Comparison of ENCODE assay signal across 8 mouse cellular contexts in the genomic region with DNA sequence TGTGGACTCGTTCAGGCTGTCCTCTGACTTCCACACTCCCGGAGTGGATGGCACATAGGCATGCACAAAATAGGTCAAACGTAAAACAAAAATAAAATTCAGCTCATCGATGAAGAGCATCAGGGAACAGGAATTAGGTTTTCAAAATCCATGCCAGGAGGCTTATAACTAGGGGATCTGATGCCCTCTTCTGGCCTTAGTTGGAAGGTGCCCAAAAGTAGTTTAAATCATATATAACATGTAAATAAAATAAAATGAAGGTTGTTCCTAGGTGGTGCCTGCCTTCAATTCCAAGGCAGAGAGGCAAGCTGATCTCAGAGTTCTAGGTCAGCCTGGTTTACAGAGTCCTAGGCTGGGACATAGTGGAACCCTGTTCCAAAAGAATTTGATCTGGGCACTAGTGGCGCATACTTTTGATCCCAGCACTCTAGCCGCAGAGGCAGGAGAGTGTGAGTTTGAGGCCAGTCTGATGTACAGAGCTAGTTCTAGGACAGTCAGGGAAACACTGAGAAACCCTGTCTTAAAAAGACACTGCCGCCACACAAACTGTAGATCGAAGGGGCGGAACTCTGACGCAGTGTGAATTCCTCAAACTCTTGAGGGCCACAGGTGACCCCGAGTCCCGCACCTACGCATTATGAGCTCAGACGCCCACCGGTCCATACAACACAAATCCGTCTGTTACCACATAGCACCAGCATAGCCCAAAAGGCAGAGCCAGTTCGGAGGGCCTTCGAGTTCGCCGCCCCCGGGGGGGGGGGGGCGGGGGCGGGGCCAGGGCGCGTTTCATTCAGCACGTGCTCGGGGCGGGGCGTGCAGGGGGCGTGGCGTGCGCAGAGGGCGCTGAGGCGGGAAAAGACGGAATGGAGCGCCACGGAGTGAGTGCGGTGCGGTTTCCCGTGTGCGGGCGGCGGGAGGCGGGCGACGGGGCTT. TPM values are rescaled to one million over a fixed set of nuclear protein-coding genes. Genes with fewer than 3 reads are reported as not detected.
DNase-seq lines count a peak whose midpoint lies in the region; ATAC-seq lines count a peak whose summit lies in the region.

A gene (plus strand): TSS at position 736 of the 933 bp plus-strand sequence.

- H3K4me3 ChIP-seq in intestine, embryonic 15.5 days (replicated peaks), result peak within 1 kb of the TSS; percentile 48
- H3K4me3 ChIP-seq in limb, embryonic 12.5 days (replicated peaks), result peak within 1 kb of the TSS; percentile 49
- H3K4me3 ChIP-seq in midbrain, embryonic 12.5 days, result peak within 1 kb of the TSS; percentile 40

- intact Hi-C loops in gastrocnemius, postnatal 36 days (cut with DNase I), result no loop called here

- DNase-seq in layer of hippocampus, adult 18-20 months (ENCODE audit: low spot score in 2 of 2), result peak in 1 of 2 experiments; percentile 37
- DNase-seq in layer of hippocampus, adult 9-11 months, result no peak
- peak; percentile 58 to 71 for DNase-seq in gastrocnemius, postnatal 36 days
- peak; percentile 78 to 88 for DNase-seq in spleen, adult 18-20 months

- 11% methylated on average over 46 of the region's 46 CpGs for whole genome bisulfite sequencing in intestine, embryonic 15.5 days
- WGBS in limb, embryonic 12.5 days, result 15% methylated on average over 46 of the region's 46 CpGs
- WGBS in midbrain, embryonic 12.5 days, result 17% methylated on average over 44 of the region's 46 CpGs

- peak within 1 kb of the TSS; percentile 99 for H3K4me2 ChIP-seq in intestine, embryonic 15.5 days (replicated peaks)
- peak within 1 kb of the TSS; percentile 83 for H3K4me2 ChIP-seq in limb, embryonic 12.5 days
- H3K4me2 ChIP-seq in midbrain, embryonic 12.5 days (replicated peaks), result peak within 1 kb of the TSS; percentile 73

- no peaks in the 10 kb centered on the region for H3K27me3 ChIP-seq in intestine, embryonic 15.5 days (replicated peaks)
- peaks cover 13% of the 10 kb centered on the region for H3K27me3 ChIP-seq in limb, embryonic 12.5 days
- peaks cover 14% of the 10 kb centered on the region for H3K27me3 ChIP-seq in midbrain, embryonic 12.5 days

- peak within 1 kb of the TSS; percentile 52 for H3K9ac ChIP-seq in intestine, embryonic 15.5 days
- H3K9ac ChIP-seq in limb, embryonic 12.5 days (replicated peaks), result peak within 1 kb of the TSS; percentile 63
- H3K9ac ChIP-seq in midbrain, embryonic 12.5 days (replicated peaks), result peak within 1 kb of the TSS; percentile 53

- H3K9me3 ChIP-seq in intestine, embryonic 15.5 days, result no peaks in the 10 kb centered on the region
- no peaks in the 10 kb centered on the region for H3K9me3 ChIP-seq in limb, embryonic 12.5 days
- no peaks in the 10 kb centered on the region for H3K9me3 ChIP-seq in midbrain, embryonic 12.5 days

- H3K27ac ChIP-seq in intestine, embryonic 15.5 days, result no peak within 1 kb of the TSS
- no peak within 1 kb of the TSS for H3K27ac ChIP-seq in limb, embryonic 12.5 days
- no peak within 1 kb of the TSS for H3K27ac ChIP-seq in midbrain, embryonic 12.5 days (replicated peaks)

- peaks cover 14% of the 10 kb centered on the region for H3K4me1 ChIP-seq in intestine, embryonic 15.5 days (replicated peaks)
- H3K4me1 ChIP-seq in limb, embryonic 12.5 days (replicated peaks), result peaks cover 13% of the 10 kb centered on the region
- peaks cover 13% of the 10 kb centered on the region for H3K4me1 ChIP-seq in midbrain, embryonic 12.5 days

- peak; percentile 70 for ATAC-seq in common myeloid progenitor, adult 5-6 weeks (replicated peaks; ENCODE audit: low read depth, poor library complexity, severe bottlenecking)
- ATAC-seq in intestine, embryonic 15.5 days, result peak; percentile 86
- peak; percentile 41 for ATAC-seq in limb, embryonic 12.5 days (ENCODE audit: insufficient number of reproducible peaks, insufficient read depth, low FRiP score, low TSS enrichment, low read depth)
- peak; percentile 56; the same call in 1 of the 2 replicates for ATAC-seq in midbrain, embryonic 12.5 days (ENCODE audit: low FRiP score, low read depth)

- H3K36me3 ChIP-seq in intestine, embryonic 15.5 days, result peaks cover 16% of the 10 kb centered on the region
- H3K36me3 ChIP-seq in limb, embryonic 12.5 days, result peaks cover 32% of the 10 kb centered on the region
- peaks cover 30% of the 10 kb centered on the region for H3K36me3 ChIP-seq in midbrain, embryonic 12.5 days

RNA-seq across cellular contexts. Expression of the gene that starts here (rescaled TPM):
- 10 to 100 TPM; 15.7 to 16.5 TPM for total RNA-seq in layer of hippocampus, adult 18-20 months (2021)
- 138 and 142 TPM in 2 replicates for total RNA-seq in common myeloid progenitor, adult 5-6 weeks (2017)
- 1 to 10 TPM in 1 of 2 experiments, under 1 TPM in 1; 0.71 to 1.4 TPM for total RNA-seq in gastrocnemius, postnatal 36 days (2021)
- 49.9 and 54.4 TPM in 2 replicates for polyA plus RNA-seq in intestine, embryonic 15.5 days (2015; fragmentation: Nextera tagmentation; extraction: Ambion mirVana)
- 86.5 and 88.8 TPM in 2 replicates for polyA plus RNA-seq in limb, embryonic 12.5 days (2016; fragmentation: Nextera tagmentation; extraction: Ambion mirVana)
- 42.1 and 44.9 TPM in 2 replicates for polyA plus RNA-seq in midbrain, embryonic 12.5 days (2016; fragmentation: Nextera tagmentation; extraction: Ambion mirVana)

Comparison
In these comparisons a context has a peak if more than half of its experiments do, and no peak if none do; other contexts are left out.
1. RNA of the gene that starts here (total RNA-seq): 138 to 142 TPM in common myeloid progenitor, adult 5-6 weeks and 15.7 to 16.5 TPM in layer of hippocampus, adult 18-20 months; 0.71 to 1.4 TPM in gastrocnemius, postnatal 36 days; every median in the first group is over 4 times any median in the second.
2. Peak in every context shown above with its lines, with median percentiles within 50 percentile points of each other: ATAC-seq, H3K4me2 ChIP-seq, H3K4me3 ChIP-seq and H3K9ac ChIP-seq.